Mouse (Mus musculus) heart, postnatal 10 days (tissue): ENCODE data around the gene AI837181. TPM values are rescaled to one million over a fixed set of nuclear protein-coding genes. Genes with fewer than 3 reads are reported as not detected.
"Not testable (repeated sequence)": the region's sequence is repeated elsewhere in the genome, so short reads cannot be mapped to it uniquely, and the experiment has no call there.

Experiments
- DNase-seq, 2 experiments: peaks; one replicate each; pipeline ENCODE4 v3.0.0; 2021
- intact Hi-C: fragments of 180-260 bp; cut with DNase I; formaldehyde crosslinking; loops from one replicate; pipeline ENCODE4 v1.15.1; 2025
- total RNA-seq, 2 experiments: library from RNA; stranded (reverse); gene quantifications; 2 replicates each; pipeline ENCODE4 v1.2.3; 2021

The AI837181 gene
- total RNA-seq: 10 to 100 TPM; 40.3 to 43.8 TPM

- intact Hi-C loops: no loop called here
- DNase-seq: peak; percentile 95 to 96
Observed at GRCm38 (mm10) chr19:5424782-5425741, at the start of gene AI837181, which contains the start of gene Drap1. TSS of gene AI837181 (plus strand) at chr19:5425144. TSS of gene Drap1 (minus strand) at chr19:5424979.

GRCm38 (mm10) chr19:5377446-5377845 is 47.5 kb upstream of the AI837181 start:
- intact Hi-C loops: no loop called here
- no peak for DNase-seq

GRCm38 (mm10) chr19:5383326-5383725 is 41.6 kb upstream of the AI837181 start:
- no peak for DNase-seq
- intact Hi-C loops: no loop called here

GRCm38 (mm10) chr19:5384715-5385114 is 40.2 kb upstream of the AI837181 start:
- intact Hi-C loops: no loop called here
- no peak for DNase-seq

- intact Hi-C loops: loop anchor here (1.0 kb wide), 1 partner anchor 22 kb away; the partner anchor contains the start of gene Eif1ad
- DNase-seq: peak in 1 of 2 experiments; percentile 52
Observed at GRCm38 (mm10) chr19:5388011-5388441, 36.9 kb upstream of the AI837181 start.

GRCm38 (mm10) chr19:5388588-5389242 is 36.2 kb upstream of the AI837181 start, which contains the start of gene Sart1:
TSS of gene Sart1 (minus strand) at chr19:5388703.
- peak; percentile 96 for DNase-seq
- intact Hi-C loops: loop anchor here (1.0 kb wide), 1 partner anchor 22 kb away; the partner anchor contains the start of gene Eif1ad

GRCm38 (mm10) chr19:5389647-5390046 is 35.3 kb upstream of the AI837181 start:
- intact Hi-C loops: loop anchor here (2.0 kb wide), 1 partner anchor 33 kb away; no protein-coding TSS in a partner anchor
- DNase-seq: peak; percentile 30 to 54

- no peak for DNase-seq
- intact Hi-C loops: loop anchor here (2.0 kb wide), 1 partner anchor 32 kb away; no protein-coding TSS in a partner anchor
Observed at GRCm38 (mm10) chr19:5390416-5390815, 34.5 kb upstream of the AI837181 start.

GRCm38 (mm10) chr19:5392892-5393291 is 32.1 kb upstream of the AI837181 start:
- peak; percentile 64 to 72 for DNase-seq
- intact Hi-C loops: no loop called here

GRCm38 (mm10) chr19:5394168-5394567 is 30.8 kb upstream of the AI837181 start:
- DNase-seq: no peak
- intact Hi-C loops: no loop called here

- DNase-seq: no peak
- intact Hi-C loops: no loop called here
Observed at GRCm38 (mm10) chr19:5395371-5395770, 29.6 kb upstream of the AI837181 start.

- intact Hi-C loops: not testable (repeated sequence)
Observed at GRCm38 (mm10) chr19:5401073-5401472, 23.9 kb upstream of the AI837181 start.

GRCm38 (mm10) chr19:5402293-5402692 is 22.7 kb upstream of the AI837181 start, which contains the start of gene Tsga10ip:
TSS of gene Tsga10ip (minus strand) at chr19:5402526.
- no peak for DNase-seq
- intact Hi-C loops: no loop called here

More at GRCm38 (mm10) chr19:5401073-5401472, 23.9 kb upstream of the AI837181 start:
- not testable (repeated sequence) for DNase-seq

- intact Hi-C loops: loop anchor here (2.0 kb wide), 1 partner anchor 23 kb away; no protein-coding TSS in a partner anchor
- no peak for DNase-seq
Observed at GRCm38 (mm10) chr19:5405924-5406323, 19.0 kb upstream of the AI837181 start.

- peak in 1 of 2 experiments; percentile 58 for DNase-seq
- intact Hi-C loops: loop anchor here (2.0 kb wide), 1 partner anchor 22 kb away; no protein-coding TSS in a partner anchor
Observed at GRCm38 (mm10) chr19:5406531-5407126, 18.3 kb upstream of the AI837181 start.

GRCm38 (mm10) chr19:5407133-5407532 is 17.8 kb upstream of the AI837181 start:
- intact Hi-C loops: loop anchor here (2.0 kb wide), 1 partner anchor 22 kb away; no protein-coding TSS in a partner anchor
- DNase-seq: peak; percentile 62 to 74

GRCm38 (mm10) chr19:5408057-5409001 is 16.6 kb upstream of the AI837181 start:
- intact Hi-C loops: no loop called here
- peak; percentile 56 to 61 for DNase-seq

GRCm38 (mm10) chr19:5409068-5409467 is 15.9 kb upstream of the AI837181 start:
- peak; percentile 68 to 78 for DNase-seq
- intact Hi-C loops: no loop called here

- DNase-seq: no peak
- intact Hi-C loops: no loop called here
Observed at GRCm38 (mm10) chr19:5410641-5411040, 14.3 kb upstream of the AI837181 start.
